In genomic region chr2:143084852-143085397, GRCm38 (mm10) we compare ENCODE assay signal across 29 mouse cellular contexts. TPM values are rescaled to one million over a fixed set of nuclear protein-coding genes. Genes with fewer than 3 reads are reported as not detected.
DNase-seq lines count a peak whose midpoint lies in the region; ATAC-seq and TF ChIP-seq lines count a peak whose summit lies in the region.
"Had no signal": no experiment of that assay in that cellular context is flagged by ENCODE, and none has a peak within 500 bp of the region (broad histone marks: within the 10 kb centered on the region; RNA-seq: fewer than 3 reads in every experiment).

No protein-coding gene starts in this region.

- H3K27me3 ChIP-seq in neural tube, embryonic 11.5 days (ENCODE audit: control insufficient read depth, insufficient read depth, low read length), result no peaks in the 10 kb centered on the region
- no peaks in the 10 kb centered on the region for H3K27me3 ChIP-seq in neural tube, embryonic 15.5 days (replicated peaks)
- H3K27me3 ChIP-seq in kidney, embryonic 16.5 days (ENCODE audit: insufficient read depth, low read length), result no peaks in the 10 kb centered on the region
- H3K27me3 ChIP-seq: forebrain, embryonic 13.5 days; hindbrain, embryonic 12.5 days; hindbrain, embryonic 15.5 days had no signal

- no peak overlapping the region for H3K4me2 ChIP-seq in neural tube, embryonic 11.5 days (ENCODE audit: low read depth)
- H3K4me2 ChIP-seq in neural tube, embryonic 15.5 days, result no peak overlapping the region
- H3K4me2 ChIP-seq in kidney, embryonic 16.5 days (replicated peaks; ENCODE audit: low read depth, low read length), result no peak overlapping the region
- H3K4me2 ChIP-seq: forebrain, embryonic 13.5 days; heart, embryonic 11.5 days; hindbrain, embryonic 12.5 days; hindbrain, embryonic 15.5 days had no signal

- no peaks in the 10 kb centered on the region for H3K4me1 ChIP-seq in neural tube, embryonic 11.5 days (ENCODE audit: control insufficient read depth, insufficient read depth, low read length)
- H3K4me1 ChIP-seq in neural tube, embryonic 15.5 days, result no peaks in the 10 kb centered on the region
- peaks cover 43% of the 10 kb centered on the region for H3K4me1 ChIP-seq in bone marrow macrophage, adult 2 months (ENCODE audit: control insufficient read depth, insufficient read depth, low read length)
- 0 out of 2 replicates have a peak, but pooled peaks cover 5% of the 10 kb centered on the region for H3K4me1 ChIP-seq in kidney, embryonic 16.5 days (ENCODE audit: insufficient read depth, low read length)
- H3K4me1 ChIP-seq: forebrain, embryonic 13.5 days; hindbrain, embryonic 12.5 days; hindbrain, embryonic 15.5 days had no signal

- no peak overlapping the region for H3K4me3 ChIP-seq in neural tube, embryonic 11.5 days (ENCODE audit: low read depth, low read length)
- H3K4me3 ChIP-seq in neural tube, embryonic 15.5 days (replicated peaks), result no peak overlapping the region
- no peak overlapping the region for H3K4me3 ChIP-seq in bone marrow macrophage, adult 2 months (ENCODE audit: insufficient read depth, low read length)
- H3K4me3 ChIP-seq in kidney, embryonic 16.5 days (ENCODE audit: low read length), result no peak overlapping the region
- H3K4me3 ChIP-seq: forebrain, embryonic 10.5 days; forebrain, embryonic 13.5 days; hindbrain, embryonic 12.5 days; hindbrain, embryonic 15.5 days had no signal

- no peak for TF ChIP-seq POLR2A in bone marrow macrophage, adult 2 months (IDR thresholded peaks at IDR 0.05; ENCODE audit: borderline replicate concordance, low read depth, low read length)

- H3K36me3 ChIP-seq in neural tube, embryonic 11.5 days (ENCODE audit: control insufficient read depth, insufficient read depth, low read length), result no peaks in the 10 kb centered on the region
- H3K36me3 ChIP-seq in neural tube, embryonic 15.5 days, result no peaks in the 10 kb centered on the region
- H3K36me3 ChIP-seq in kidney, embryonic 16.5 days (ENCODE audit: insufficient read depth, low read length), result no peaks in the 10 kb centered on the region
- H3K36me3 ChIP-seq: forebrain, embryonic 10.5 days; hindbrain, embryonic 12.5 days; hindbrain, embryonic 15.5 days had no signal

- H3K27ac ChIP-seq in neural tube, embryonic 11.5 days (ENCODE audit: low read depth, low read length), result no peak overlapping the region
- H3K27ac ChIP-seq in neural tube, embryonic 15.5 days (replicated peaks), result no peak overlapping the region
- H3K27ac ChIP-seq in bone marrow macrophage, adult 2 months (ENCODE audit: insufficient read depth, low read depth, low read length), result peak overlapping the region; percentile 73
- no peak overlapping the region for H3K27ac ChIP-seq in kidney, embryonic 16.5 days (ENCODE audit: low read length)
- H3K27ac ChIP-seq: forebrain, embryonic 10.5 days; forebrain, embryonic 13.5 days; hindbrain, embryonic 12.5 days; hindbrain, embryonic 15.5 days had no signal

- no peaks in the 10 kb centered on the region for H3K9me3 ChIP-seq in neural tube, embryonic 11.5 days (ENCODE audit: control insufficient read depth, low read length)
- no peaks in the 10 kb centered on the region for H3K9me3 ChIP-seq in neural tube, embryonic 15.5 days (replicated peaks)
- H3K9me3 ChIP-seq in kidney, embryonic 16.5 days (ENCODE audit: low read length), result no peaks in the 10 kb centered on the region
- H3K9me3 ChIP-seq: forebrain, embryonic 10.5 days; forebrain, embryonic 13.5 days; hindbrain, embryonic 12.5 days; hindbrain, embryonic 15.5 days had no signal

- 61% methylated on average over 2 of the region's 2 CpGs for WGBS in neural tube, embryonic 11.5 days
- WGBS in neural tube, embryonic 15.5 days, result 48% methylated on average over 2 of the region's 2 CpGs
- WGBS in kidney, embryonic 16.5 days, result 59% methylated on average over 2 of the region's 2 CpGs

- no peak for TF ChIP-seq CTCF in bone marrow macrophage, adult 2 months (IDR thresholded peaks at IDR 0.05; ENCODE audit: low read depth, low read length)

- DNase-seq in neural tube, embryonic 11.5 days (ENCODE audit: low spot score), result no peak
- peak; percentile 60 for DNase-seq in Muller cell, postnatal 12 days (ENCODE audit: inconsistent ontology term)
- no peak for DNase-seq in urinary bladder, postnatal 4 days (ENCODE audit: low spot score in 2 of 2)
- no peak for DNase-seq in left cerebral cortex, postnatal 14 days (ENCODE audit: low spot score in 2 of 2)
- DNase-seq: adrenal gland, adult 2 months; adrenal gland, postnatal 14 days; cerebellum, adult 18-20 months; cerebellum, adult 9-10 months; cerebellum, postnatal 14 days; gastrocnemius, postnatal 10 days; gastrocnemius, postnatal 36 days; heart, adult 11 months had no signal

- ATAC-seq in neural tube, embryonic 11.5 days (ENCODE audit: insufficient read depth, low FRiP score, low TSS enrichment), result peak; percentile 54
- no peak for ATAC-seq in neural tube, embryonic 15.5 days (ENCODE audit: low FRiP score)
- ATAC-seq in megakaryocyte progenitor cell, adult 5-6 weeks (replicated peaks; ENCODE audit: poor library complexity), result peak; percentile 78
- no peak for ATAC-seq in kidney, embryonic 16.5 days (ENCODE audit: low FRiP score, low TSS enrichment)
- ATAC-seq: CD4-positive, CD25-positive, alpha-beta regulatory T cell, adult 4 months; forebrain, embryonic 13.5 days; forebrain, embryonic 16.5 days had no signal

- intact Hi-C loops in left cerebral cortex, postnatal 14 days (cut with DNase I), result no loop called here

- H3K9ac ChIP-seq in neural tube, embryonic 11.5 days (ENCODE audit: low read length), result no peak overlapping the region
- H3K9ac ChIP-seq in neural tube, embryonic 15.5 days (replicated peaks), result no peak overlapping the region
- H3K9ac ChIP-seq in kidney, embryonic 16.5 days (replicated peaks; ENCODE audit: low read length), result no peak overlapping the region
- H3K9ac ChIP-seq: forebrain, embryonic 13.5 days; hindbrain, embryonic 12.5 days; hindbrain, embryonic 15.5 days had no signal

RNA-seq across cellular contexts. Expression of gene Otor, which starts 6.7 kb away (rescaled TPM):
- 3.1 and 3.6 TPM in 2 replicates for polyA plus RNA-seq in neural tube, embryonic 11.5 days (2014; fragmentation: Nextera tagmentation; extraction: Ambion mirVana)
- polyA plus RNA-seq in neural tube, embryonic 15.5 days (2015; fragmentation: Nextera tagmentation; extraction: Ambion mirVana), result 0.65 TPM in 1 of 2 replicates, not detected in the other
- not detected in 2 replicates for polyA plus RNA-seq in bone marrow macrophage, adult 2 months (2012; ENCODE audit: insufficient read depth, insufficient read length, missing spikeins)
- total RNA-seq in megakaryocyte progenitor cell, adult 5-6 weeks (2015), result not detected in 2 replicates
- total RNA-seq in megakaryocyte progenitor cell, adult 5-6 weeks (2017), result not detected in 2 replicates
- total RNA-seq in left cerebral cortex, postnatal 14 days (2021), result not detected
- polyA plus RNA-seq in kidney, embryonic 16.5 days (2015; fragmentation: Nextera tagmentation; extraction: Ambion mirVana), result 0.27 TPM in 1 of 2 replicates, not detected in the other
- total RNA-seq: adrenal gland, adult 2 months; adrenal gland, postnatal 14 days; gastrocnemius, adult 18-20 months; gastrocnemius, postnatal 10 days; gastrocnemius, postnatal 36 days; heart, adult 8-10 months; heart, postnatal 25 days; hematopoietic stem cell, adult 5-6 weeks; MEL had no signal
- polyA plus RNA-seq: adrenal gland, adult 2 months; C2C12; CD4-positive, CD25-positive, alpha-beta regulatory T cell, adult 4 months had no signal

RNA-seq across cellular contexts. Expression of gene Snrpb2, which starts 22.1 kb away (rescaled TPM):
- polyA plus RNA-seq in neural tube, embryonic 11.5 days (2014; fragmentation: Nextera tagmentation; extraction: Ambion mirVana), result 128 and 132 TPM in 2 replicates
- polyA plus RNA-seq in neural tube, embryonic 15.5 days (2015; fragmentation: Nextera tagmentation; extraction: Ambion mirVana), result 51.8 and 53.6 TPM in 2 replicates
- 124 and 140 TPM in 2 replicates for polyA plus RNA-seq in bone marrow macrophage, adult 2 months (2012; ENCODE audit: insufficient read depth, insufficient read length, missing spikeins)
- total RNA-seq in megakaryocyte progenitor cell, adult 5-6 weeks (2015), result 120 and 156 TPM in 2 replicates
- total RNA-seq in megakaryocyte progenitor cell, adult 5-6 weeks (2017), result 118 and 121 TPM in 2 replicates
- total RNA-seq in left cerebral cortex, postnatal 14 days (2021), result 10 to 100 TPM; 47.7 to 48.7 TPM
- polyA plus RNA-seq in kidney, embryonic 16.5 days (2015; fragmentation: Nextera tagmentation; extraction: Ambion mirVana), result 64.1 and 69.2 TPM in 2 replicates

Comparison
In these comparisons a context has a peak if more than half of its experiments do, and no peak if none do; other contexts are left out.
1. ATAC-seq: peak in neural tube, embryonic 11.5 days (single experiment) and megakaryocyte progenitor cell, adult 5-6 weeks (single experiment); none in neural tube, embryonic 15.5 days (single experiment) and kidney, embryonic 16.5 days (single experiment).